Mouse (Mus musculus) intestine, embryonic 15.5 days (tissue): ENCODE data around the gene Gcsh. TPM values are rescaled to one million over a fixed set of nuclear protein-coding genes. Genes with fewer than 3 reads are reported as not detected.

Experiments used
- ATAC-seq: fragments of 200-750 bp; cut with Nextera tagmentation; 2 replicates; pipeline ENCODE4 v1.8.0; 2017; ENCODE audit warnings: moderate TSS enrichment, moderate library complexity
- H3K27ac ChIP-seq: fragments of 300-500 bp; sonication (generic); 2 replicates; pipeline ENCODE4 v1.5.1; 2015; ENCODE audit warnings: mild to moderate bottlenecking, inconsistent platforms
- H3K27me3 ChIP-seq: fragments of 300-500 bp; sonication (generic); replicated peaks from 2 replicates; pipeline ENCODE4 v1.6.1; 2015; ENCODE audit warnings: inconsistent platforms
- H3K36me3 ChIP-seq: fragments of 300-500 bp; sonication (generic); 2 replicates; pipeline ENCODE4 v1.6.1; 2015; ENCODE audit warnings: inconsistent platforms
- H3K4me1 ChIP-seq: fragments of 300-500 bp; sonication (generic); replicated peaks from 2 replicates; pipeline ENCODE4 v1.6.1; 2015; ENCODE audit warnings: inconsistent platforms
- H3K4me2 ChIP-seq: fragments of 300-500 bp; sonication (generic); replicated peaks from 2 replicates; pipeline ENCODE4 v1.6.1; 2015; ENCODE audit warnings: mild to moderate bottlenecking, inconsistent platforms
- H3K4me3 ChIP-seq: fragments of 300-500 bp; sonication (generic); replicated peaks from 2 replicates; pipeline ENCODE4 v1.5.1; 2015; ENCODE audit warnings: inconsistent platforms
- H3K9ac ChIP-seq: fragments of 300-500 bp; sonication (generic); 2 replicates; pipeline ENCODE4 v1.6.1; 2015; ENCODE audit warnings: inconsistent platforms
- H3K9me3 ChIP-seq: fragments of 300-500 bp; sonication (generic); 2 replicates; pipeline ENCODE4 v1.6.1; 2016; ENCODE audit warnings: inconsistent platforms
- WGBS: fragments of 180-500 bp; shearing (Covaris S2); methylation state at CpG from one replicate; pipeline ENCODE4 v1.1.7; 2015; 5-methylcytosine and 5-hydroxymethylcytosine counted together
- polyA plus RNA-seq: library from polyadenylated mRNA; unstranded; fragments of >200 nt; fragmentation: Nextera tagmentation; extraction: Ambion mirVana; gene quantifications from 2 replicates; pipeline ENCODE4 v1.2.1, GENCODE M21; 2015

The Gcsh gene
- polyA plus RNA-seq, 1 experiment from 2014 or later = 165 TPM

GRCm38 (mm10) chr8:116942284-116943058 lies 50.9 kb downstream of the Gcsh start:
- Histone ChIP-seq H3K9me3 (no peaks in the 10 kb centered on the region), H3K9ac (no peak overlapping the region), H3K27me3 (no peaks in the 10 kb centered on the region), H3K4me1 (peaks cover 10% of the 10 kb centered on the region), H3K4me2 (peak overlapping the region; percentile 96), H3K36me3 (no peaks in the 10 kb centered on the region), H3K27ac (no peak overlapping the region), H3K4me3 (no peak overlapping the region)
- WGBS = 74% methylated on average over 12 of the region's 12 CpGs
- 0 out of 2 replicates have a peak, but pooled peaks have one; percentile 14 for ATAC-seq

DNA sequence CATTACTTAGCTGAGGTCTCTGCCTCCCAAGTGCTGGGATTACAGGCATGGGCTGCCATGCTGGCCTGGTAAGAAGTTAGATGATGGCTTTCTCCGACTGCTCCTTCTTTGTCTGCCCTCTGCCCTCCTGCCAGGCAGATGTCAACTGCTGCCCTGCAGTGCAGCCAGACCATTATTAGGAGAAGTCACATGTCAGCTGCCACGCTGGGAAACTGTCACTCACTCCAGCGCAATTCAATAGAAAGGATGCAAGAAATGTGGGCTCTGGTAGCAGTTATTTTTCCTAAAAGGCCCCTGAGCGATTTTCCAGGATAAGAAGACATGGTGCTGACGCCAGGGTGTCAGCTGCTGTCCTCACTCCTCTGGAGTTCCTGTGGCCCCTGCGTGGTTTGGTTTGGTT lies 57.8 kb downstream of the Gcsh start:
- Histone ChIP-seq H3K4me1 (no peaks in the 10 kb centered on the region), H3K9me3 (no peaks in the 10 kb centered on the region), H3K4me3 (no peak overlapping the region), H3K27me3 (no peaks in the 10 kb centered on the region), H3K27ac (no peak overlapping the region), H3K36me3 (peaks cover 8% of the 10 kb centered on the region; the same call in 1 of the 2 replicates), H3K4me2 (no peak overlapping the region), H3K9ac (no peak overlapping the region)
- WGBS = 83% methylated on average over 6 of the region's 6 CpGs
- no peak for ATAC-seq

DNA sequence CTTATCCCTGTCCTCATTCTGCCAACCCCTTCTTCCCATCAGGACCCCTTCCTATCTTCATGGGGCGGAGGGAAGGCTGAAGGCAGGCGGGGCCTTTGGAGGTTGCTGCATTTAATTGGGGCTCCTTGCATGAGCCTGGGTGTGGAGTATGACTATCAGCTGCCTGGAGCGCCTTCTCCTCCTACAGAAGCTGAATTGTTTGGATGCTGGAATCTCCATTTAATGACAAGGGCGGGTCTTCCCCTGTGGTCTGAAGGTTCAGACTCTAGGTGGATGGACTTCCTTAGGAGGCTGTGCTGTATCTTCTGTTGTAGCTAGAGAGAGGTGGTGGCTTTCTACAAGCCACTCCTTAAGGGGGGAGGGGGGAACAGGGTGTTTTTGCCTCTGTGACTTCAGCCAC lies 58.4 kb downstream of the Gcsh start:
- Histone ChIP-seq H3K9ac (no peak overlapping the region), H3K4me1 (no peaks in the 10 kb centered on the region), H3K27ac (no peak overlapping the region), H3K4me2 (no peak overlapping the region), H3K36me3 (peaks cover 8% of the 10 kb centered on the region; the same call in 1 of the 2 replicates), H3K27me3 (no peaks in the 10 kb centered on the region), H3K9me3 (no peaks in the 10 kb centered on the region), H3K4me3 (no peak overlapping the region)
- WGBS = 91% methylated on average over 4 of the region's 4 CpGs
- no peak for ATAC-seq

Other genes with a start within 250 kb of the Gcsh start
- gene Cmc2, start 72.1 kb downstream of the Gcsh start, polyA plus RNA-seq = 73.1 and 79.8 TPM in 2 replicates
- gene Cenpn, start 71.8 kb downstream of the Gcsh start, polyA plus RNA-seq = 24.5 and 29.5 TPM in 2 replicates
- 9.5 and 10.2 TPM in 2 replicates for gene Atmin, start 50.1 kb downstream of the Gcsh start, polyA plus RNA-seq
- 1.2 and 1.3 TPM in 2 replicates for gene 1700030J22Rik, start 14.6 kb downstream of the Gcsh start, polyA plus RNA-seq
- 0.21 TPM in 1 of 2 replicates, not detected in the other for gene Pkd1l2, start 88.9 kb upstream of the Gcsh start, polyA plus RNA-seq
- 1.2 and 1.4 TPM in 2 replicates for gene Bco1, start 102.3 kb upstream of the Gcsh start, polyA plus RNA-seq
- 2.1 and 2.5 TPM in 2 replicates for gene Gan, start 164.6 kb upstream of the Gcsh start, polyA plus RNA-seq